Mouse (Mus musculus) ES-Bruce4 (cell line): Measurements from ENCODE around the gene Zfp982. TPM values are rescaled to one million over a fixed set of nuclear protein-coding genes. Genes with fewer than 3 reads are reported as not detected.
"Not testable (repeated sequence)": the region's sequence is repeated elsewhere in the genome, so short reads cannot be mapped to it uniquely, and the experiment has no call there.

Experiments
- H3K27ac ChIP-seq: 2 replicates; pipeline ENCODE4 v1.5.1; 2012; ENCODE audit warnings: low read length, inconsistent platforms; ENCODE audit not compliant: insufficient read depth
- H3K27me3 ChIP-seq: 2 replicates; pipeline ENCODE4 v1.6.1; 2012; ENCODE audit warnings: mild to moderate bottlenecking, low read length, inconsistent platforms; ENCODE audit not compliant: control insufficient read depth, poor library complexity, insufficient read depth, severe bottlenecking
- H3K36me3 ChIP-seq: 2 replicates; pipeline ENCODE4 v1.6.1; 2012; ENCODE audit warnings: inconsistent platforms, mild to moderate bottlenecking, low read length, moderate library complexity; ENCODE audit not compliant: control insufficient read depth, poor library complexity, insufficient read depth, severe bottlenecking
- H3K4me1 ChIP-seq: one replicate; pipeline ENCODE4 v1.8.1; 2011; ENCODE audit warnings: low read length; ENCODE audit not compliant: control insufficient read depth, insufficient read depth
- H3K4me3 ChIP-seq: 2 replicates; pipeline ENCODE4 v1.5.1; 2011; ENCODE audit warnings: low read depth, mild to moderate bottlenecking, low read length
- H3K9ac ChIP-seq: 2 replicates; pipeline ENCODE4 v1.6.1; 2012; ENCODE audit warnings: low read depth, mild to moderate bottlenecking, inconsistent platforms; ENCODE audit not compliant: poor library complexity, severe bottlenecking
- H3K9me3 ChIP-seq: replicated peaks from 2 replicates; pipeline ENCODE4 v1.6.1; 2012; ENCODE audit warnings: mild to moderate bottlenecking, low read length, inconsistent platforms; ENCODE audit not compliant: control insufficient read depth, poor library complexity, insufficient read depth, severe bottlenecking
- CTCF ChIP-seq: IDR thresholded peaks from one replicate; pipeline ENCODE4 v1.8.1; 2011; ENCODE audit warnings: low read depth, low read length
- EP300 ChIP-seq: IDR thresholded peaks from 2 replicates; pipeline ENCODE4 v1.6.1; 2011; ENCODE audit warnings: low read depth, low read length; ENCODE audit not compliant: insufficient read depth
- POLR2A ChIP-seq: IDR thresholded peaks from one replicate; pipeline ENCODE4 v1.8.1; 2011; ENCODE audit warnings: low read length; ENCODE audit not compliant: insufficient read depth
- polyA plus RNA-seq: library from polyadenylated mRNA; stranded (reverse); fragments of >200 nt; gene quantifications from 2 replicates; pipeline ENCODE4 v1.2.4, GENCODE M21; 2011; ENCODE audit warnings: low read depth; ENCODE audit not compliant: missing spikeins, insufficient read depth, insufficient read length

Gene Zfp982
- polyA plus RNA-seq: 24.5 and 26.4 TPM in 2 replicates

DNA sequence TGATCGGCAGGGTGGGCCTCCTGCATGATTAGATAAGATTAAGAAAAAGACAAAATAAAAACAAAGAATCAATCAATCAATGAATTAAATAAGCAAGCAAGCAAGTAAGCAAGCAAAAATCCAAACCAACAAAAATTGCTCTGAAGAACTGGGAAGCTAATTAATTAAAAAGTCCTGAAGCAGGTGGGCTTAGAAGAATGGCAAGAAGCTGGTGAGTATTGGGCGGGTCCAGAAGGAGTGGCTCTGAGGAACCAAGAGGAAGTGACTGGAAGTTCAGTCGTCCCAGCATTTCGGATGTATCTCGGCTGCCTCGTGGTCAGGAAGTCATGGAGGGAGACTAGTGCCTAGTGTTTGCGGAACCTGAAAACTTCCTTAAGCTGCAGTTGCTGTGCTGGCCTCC, at the start of gene Zfp982:
TSS of gene Zfp982 (plus strand) at position 301 of the 400 bp plus-strand sequence.
- not testable (repeated sequence) for H3K36me3 ChIP-seq, H3K9ac ChIP-seq, H3K27me3 ChIP-seq, H3K27ac ChIP-seq, H3K4me1 ChIP-seq
- Histone ChIP-seq H3K9me3 (peaks cover 32% of the 10 kb centered on the region), H3K4me3 (peak within 1 kb of the TSS; percentile 20)

DNA sequence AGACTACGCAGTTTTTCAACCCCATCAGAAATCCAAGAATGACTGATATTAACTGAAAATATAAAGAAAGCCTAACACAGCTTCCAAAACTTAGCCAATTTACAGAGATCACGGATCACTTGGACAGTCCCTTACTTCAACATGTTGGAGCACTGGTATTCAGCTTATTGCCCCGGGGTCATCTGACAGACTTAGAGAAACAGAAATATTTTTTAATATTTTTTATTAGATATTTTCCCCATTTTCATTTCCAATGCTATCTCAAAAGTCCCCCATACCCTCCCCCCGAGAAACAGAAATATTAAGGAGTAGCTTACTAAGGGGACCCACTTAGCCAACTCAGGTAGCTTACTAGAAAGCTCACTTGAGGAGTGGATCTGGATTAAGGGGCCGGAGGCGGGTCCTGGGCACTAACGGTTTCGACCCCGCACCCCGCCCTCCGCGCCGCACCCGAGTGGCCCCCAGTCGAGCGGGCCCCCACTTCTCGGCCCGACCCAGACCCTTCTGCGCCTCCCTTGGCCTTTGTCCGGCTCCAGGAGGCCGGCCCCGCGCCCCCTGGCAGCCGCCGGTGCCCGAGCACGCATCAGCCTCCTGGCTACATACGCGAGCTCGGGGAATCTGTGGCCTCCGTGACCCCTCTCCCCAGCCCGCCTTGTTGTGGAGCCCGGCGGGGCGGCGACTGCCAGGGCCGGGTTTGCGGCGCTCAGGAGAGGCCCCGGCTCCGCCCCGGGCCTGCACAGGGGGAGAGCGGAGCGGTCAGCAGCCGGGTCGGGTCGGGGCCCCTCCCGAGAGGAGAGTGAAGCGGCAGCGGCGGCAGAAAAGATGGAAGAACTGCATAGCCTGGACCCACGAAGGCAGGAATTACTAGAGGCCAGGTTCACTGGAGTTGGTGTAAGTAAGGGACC, 49.3 kb upstream of the Zfp982 start:
- H3K9me3 ChIP-seq, H3K4me1 ChIP-seq, H3K27me3 ChIP-seq, H3K36me3 ChIP-seq: not testable (repeated sequence)
- H3K27ac ChIP-seq: peak overlapping the region; percentile 32; the same call in 1 of the 2 replicates
- peak overlapping the region; percentile 96 for H3K9ac ChIP-seq
- H3K4me3 ChIP-seq: peak overlapping the region; percentile 85

DNA sequence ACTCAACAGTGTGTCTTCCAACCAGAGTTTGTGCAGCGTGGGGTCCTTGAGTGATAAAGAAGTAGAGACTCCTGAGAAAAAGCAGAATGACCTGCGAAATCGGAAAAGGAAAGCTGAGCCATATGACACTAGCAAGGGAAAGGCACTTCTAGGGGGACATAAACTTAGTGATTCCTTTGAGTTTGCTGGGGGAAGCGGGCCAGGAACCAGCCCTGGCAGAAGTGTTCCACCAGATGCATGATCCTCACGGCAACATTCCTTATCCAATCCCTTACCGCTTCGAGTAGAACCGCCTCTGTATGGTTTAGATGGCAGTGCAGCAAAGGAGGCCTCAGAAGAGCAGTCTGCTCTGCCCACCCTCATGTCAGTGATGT, 48.7 kb upstream of the Zfp982 start:
- Histone ChIP-seq H3K9ac (peak overlapping the region; percentile 96), H3K27ac (peak overlapping the region; percentile 32; the same call in 1 of the 2 replicates), H3K4me3 (peak overlapping the region; percentile 85)
- not testable (repeated sequence) for H3K4me1 ChIP-seq, H3K36me3 ChIP-seq, H3K27me3 ChIP-seq, H3K9me3 ChIP-seq

DNA sequence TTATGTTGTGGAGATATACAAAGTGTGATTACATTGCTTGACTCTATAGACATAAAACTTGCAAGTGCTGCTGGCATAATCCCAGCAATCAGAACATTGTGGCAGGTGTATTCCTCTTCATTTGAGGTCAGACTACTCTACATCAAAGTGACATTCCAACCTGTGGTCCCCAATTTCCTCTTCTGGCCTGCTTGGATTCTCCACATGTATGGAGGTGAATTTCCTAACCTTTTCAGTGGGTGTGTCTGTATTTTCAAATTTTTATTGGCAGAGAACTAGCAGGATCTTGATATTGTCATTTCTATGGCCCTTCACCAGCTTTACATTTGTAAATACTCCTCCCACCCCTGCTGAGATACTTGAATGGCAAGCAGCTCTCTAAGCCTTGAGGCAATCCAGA, 46.8 kb upstream of the Zfp982 start:
- Histone ChIP-seq H3K9me3 (peaks cover 11% of the 10 kb centered on the region), H3K27ac (peak overlapping the region; percentile 59; the same call in 1 of the 2 replicates)
- not testable (repeated sequence) for H3K9ac ChIP-seq, H3K4me1 ChIP-seq, H3K36me3 ChIP-seq, H3K4me3 ChIP-seq, H3K27me3 ChIP-seq

DNA sequence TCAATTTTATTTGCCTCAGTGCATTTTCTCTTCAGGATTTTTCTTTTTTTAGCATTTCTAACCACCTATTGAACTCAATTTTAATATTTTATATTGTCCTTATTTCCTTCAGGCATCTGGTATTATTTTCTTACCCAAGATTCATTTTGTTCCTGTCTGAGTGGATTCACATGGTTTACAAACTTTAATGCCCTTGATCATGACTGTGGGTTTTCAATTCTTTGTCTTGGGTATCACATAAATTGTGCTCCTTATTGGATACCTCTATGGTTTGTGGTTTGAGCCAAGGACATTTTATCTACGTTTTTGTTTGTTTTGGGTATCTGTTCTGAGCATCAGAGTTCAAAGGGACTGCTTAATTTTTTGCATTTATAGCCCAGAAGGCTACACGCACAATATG, 43.9 kb upstream of the Zfp982 start:
- Histone ChIP-seq H3K9ac (no peak overlapping the region), H3K36me3 (peaks cover 12% of the 10 kb centered on the region), H3K27ac (peak overlapping the region; percentile 11; the same call in 1 of the 2 replicates), H3K4me3 (no peak overlapping the region), H3K27me3 (no peaks in the 10 kb centered on the region), H3K4me1 (peaks cover 4% of the 10 kb centered on the region), H3K9me3 (peaks cover 11% of the 10 kb centered on the region)
- TF ChIP-seq EP300: no peak
- no peak for TF ChIP-seq POLR2A
- no peak for TF ChIP-seq CTCF

DNA sequence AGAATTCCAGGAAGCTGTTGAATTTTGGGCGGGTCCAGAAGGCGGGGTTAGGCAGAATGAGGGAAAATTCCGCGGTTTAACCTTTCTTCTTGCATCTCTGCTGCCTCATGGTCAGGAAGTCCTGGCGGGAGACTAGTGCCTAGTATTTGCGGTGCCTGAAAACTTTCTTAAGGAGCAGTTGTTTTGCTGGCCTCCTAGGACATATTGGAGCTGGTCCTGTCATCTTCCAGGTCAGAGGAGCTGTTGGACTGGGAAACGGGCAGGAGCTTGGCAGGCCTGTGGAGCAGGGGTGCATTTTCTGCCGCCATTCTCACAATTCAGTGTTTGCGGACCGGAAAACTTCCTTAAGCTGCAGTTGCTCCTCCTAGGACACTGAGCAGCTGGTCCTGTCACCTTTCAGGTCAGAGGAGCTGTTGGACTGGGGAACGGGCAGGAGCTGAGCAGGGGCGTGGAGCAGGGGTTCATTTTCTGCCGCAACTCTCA, 43.1 kb upstream of the Zfp982 start:
- TF ChIP-seq EP300: 0 out of 2 replicates have a peak, but pooled peaks have one; percentile 13
- no peak for TF ChIP-seq CTCF
- no peak for TF ChIP-seq POLR2A
- Histone ChIP-seq H3K27me3 (no peaks in the 10 kb centered on the region), H3K36me3 (peaks cover 12% of the 10 kb centered on the region), H3K27ac (peak overlapping the region; percentile 13), H3K9ac (peak overlapping the region; percentile 6; the same call in 1 of the 2 replicates), H3K4me3 (peak overlapping the region; percentile 75), H3K9me3 (peaks cover 11% of the 10 kb centered on the region), H3K4me1 (peaks cover 4% of the 10 kb centered on the region)
